Comparison of ENCODE assay signal across 10 mouse cellular contexts in genomic region chr4:70603209-70603852, GRCm38 (mm10).
DNase-seq lines count a peak whose midpoint lies in the region; ATAC-seq and TF ChIP-seq lines count a peak whose summit lies in the region.
"Had no signal": no experiment of that assay in that cellular context is flagged by ENCODE, and none has a peak within 500 bp of the region (broad histone marks: within the 10 kb centered on the region; RNA-seq: fewer than 3 reads in every experiment).

No protein-coding gene starts in this region.

- no peaks in the 10 kb centered on the region for H3K9me3 ChIP-seq in CH12.LX (replicated peaks; ENCODE audit: low read length)
- H3K9me3 ChIP-seq in forebrain, embryonic 16.5 days (ENCODE audit: control insufficient read depth, low read length): no peaks in the 10 kb centered on the region
- H3K9me3 ChIP-seq in heart, embryonic 11.5 days (replicated peaks; ENCODE audit: control insufficient read depth, low read length): no peaks in the 10 kb centered on the region
- H3K9me3 ChIP-seq: embryonic facial prominence, embryonic 13.5 days; limb, embryonic 12.5 days had no signal

- no peak for TF ChIP-seq POLR2A in CH12.LX (IDR thresholded peaks at IDR 0.05; ENCODE audit: low read depth, low read length)

- H3K27me3 ChIP-seq in CH12.LX (replicated peaks): no peaks in the 10 kb centered on the region
- no peaks in the 10 kb centered on the region for H3K27me3 ChIP-seq in forebrain, embryonic 16.5 days (replicated peaks; ENCODE audit: control insufficient read depth, insufficient read depth, low read length)
- no peaks in the 10 kb centered on the region for H3K27me3 ChIP-seq in heart, embryonic 11.5 days (ENCODE audit: control insufficient read depth, insufficient read depth, low read length)
- H3K27me3 ChIP-seq: limb, embryonic 12.5 days had no signal

- H3K9ac ChIP-seq in CH12.LX (ENCODE audit: insufficient read depth, low read depth): no peak overlapping the region
- H3K9ac ChIP-seq in forebrain, embryonic 16.5 days (replicated peaks; ENCODE audit: low read depth, low read length): no peak overlapping the region
- no peak overlapping the region for H3K9ac ChIP-seq in heart, embryonic 11.5 days (ENCODE audit: low read depth, low read length)
- H3K9ac ChIP-seq: embryonic facial prominence, embryonic 13.5 days; limb, embryonic 12.5 days had no signal

- peak; percentile 27 to 70; a peak in 3 of 4 replicates for TF ChIP-seq CTCF in CH12.LX (conservative IDR thresholded peaks at IDR 0.05 in 1 of 2, IDR thresholded peaks at IDR 0.05 in 1 of 2; ENCODE audit: low read depth in 2 of 2, low read length in 2 of 2)

- WGBS in forebrain, embryonic 16.5 days: 27% methylated on average over 3 of the region's 3 CpGs
- WGBS in heart, embryonic 11.5 days (ENCODE audit: insufficient replicate concordance): 18% methylated on average over 3 of the region's 3 CpGs

- 0 out of 2 replicates have a peak, but pooled peaks have one; percentile 34 for ATAC-seq in forebrain, embryonic 16.5 days
- ATAC-seq in megakaryocyte progenitor cell, adult 5-6 weeks (replicated peaks; ENCODE audit: poor library complexity): peak; percentile 64; the same call in 1 of the 2 replicates
- ATAC-seq in heart, embryonic 11.5 days (replicated peaks; ENCODE audit: insufficient number of reproducible peaks, low FRiP score, low TSS enrichment): no peak

- H3K79me2 ChIP-seq in CH12.LX (replicated peaks; ENCODE audit: control insufficient read depth, extremely low read depth, insufficient read depth, poor library complexity, severe bottlenecking): no peaks in the 10 kb centered on the region

- in situ Hi-C loops in CH12.LX (cut with MboI; ENCODE audit: low pct_ligation_motif_present, low pct_unique_long_range_greater_than_20kb, low sequenced_read_pairs): no loop called here

- no peak overlapping the region for H3K27ac ChIP-seq in CH12.LX (ENCODE audit: insufficient read depth, low read depth)
- no peak overlapping the region for H3K27ac ChIP-seq in forebrain, embryonic 16.5 days (ENCODE audit: low read length)
- H3K27ac ChIP-seq in heart, embryonic 11.5 days (ENCODE audit: low read depth, low read length): no peak overlapping the region
- H3K27ac ChIP-seq: embryonic facial prominence, embryonic 13.5 days; limb, embryonic 12.5 days had no signal

- H3K36me3 ChIP-seq in CH12.LX (replicated peaks in 1 of 2; ENCODE audit: control insufficient read depth in 1 of 2, insufficient read depth in 1 of 2, low read length in 1 of 2): no peaks in the 10 kb centered on the region
- no peaks in the 10 kb centered on the region for H3K36me3 ChIP-seq in forebrain, embryonic 16.5 days (ENCODE audit: control insufficient read depth, insufficient read depth)
- no peaks in the 10 kb centered on the region for H3K36me3 ChIP-seq in heart, embryonic 11.5 days (ENCODE audit: control insufficient read depth, insufficient read depth, low read length)
- H3K36me3 ChIP-seq: embryonic facial prominence, embryonic 13.5 days; limb, embryonic 12.5 days had no signal

- DNase-seq in kidney, postnatal 14 days: peak; percentile 21
- no peak for DNase-seq in kidney, adult 11 months
- DNase-seq in CH12.LX (ENCODE audit: extremely low read depth) (peak; percentile 28), adipocyte (ENCODE audit: low spot score) (peak; percentile 40)
- no peak for DNase-seq in natural killer cell, adult 2 months (ENCODE audit: low spot score in 2 of 2)

- dilution Hi-C loops in CH12.LX (cut with MboI; ENCODE audit: extremely low pct_ligation_motif_present, extremely low pct_unique_long_range_greater_than_20kb, low sequenced_read_pairs): no loop called here

- H3K4me3 ChIP-seq in CH12.LX (replicated peaks in 1 of 3; ENCODE audit: low read depth in 2 of 3, low read length in 2 of 3, poor library complexity in 1 of 3): no peak overlapping the region
- no peak overlapping the region for H3K4me3 ChIP-seq in forebrain, embryonic 16.5 days (replicated peaks; ENCODE audit: low read length)
- no peak overlapping the region for H3K4me3 ChIP-seq in heart, embryonic 11.5 days (ENCODE audit: low read depth, low read length)
- H3K4me3 ChIP-seq: embryonic facial prominence, embryonic 13.5 days; limb, embryonic 12.5 days had no signal

- no peak overlapping the region for H3K4me2 ChIP-seq in CH12.LX (ENCODE audit: insufficient read depth, low read depth, poor library complexity, severe bottlenecking)
- H3K4me2 ChIP-seq in forebrain, embryonic 16.5 days (ENCODE audit: low read length): no peak overlapping the region
- H3K4me2 ChIP-seq in heart, embryonic 11.5 days: no peak overlapping the region
- H3K4me2 ChIP-seq: embryonic facial prominence, embryonic 13.5 days; limb, embryonic 12.5 days had no signal

- peaks cover 0 to 6% of the 10 kb centered on the region in 2 experiments; a peak in 1 of 4 replicates for H3K4me1 ChIP-seq in CH12.LX (ENCODE audit: control insufficient read depth in 1 of 2, insufficient read depth in 2 of 2)
- no peaks in the 10 kb centered on the region for H3K4me1 ChIP-seq in forebrain, embryonic 16.5 days (replicated peaks; ENCODE audit: control insufficient read depth, insufficient read depth, low read length)
- no peaks in the 10 kb centered on the region for H3K4me1 ChIP-seq in heart, embryonic 11.5 days (ENCODE audit: control insufficient read depth, insufficient read depth, low read length)
- H3K4me1 ChIP-seq: embryonic facial prominence, embryonic 13.5 days; limb, embryonic 12.5 days had no signal

- TF ChIP-seq EP300 in CH12.LX (IDR thresholded peaks at IDR 0.05; ENCODE audit: low read length): no peak

- peak; percentile 67 for TF ChIP-seq RAD21 in CH12.LX (IDR thresholded peaks at IDR 0.05; ENCODE audit: low read depth, low read length)

TF ChIP-seq in CH12.LX, 34 proteins besides CTCF, POLR2A, EP300 and RAD21:
- TF ChIP-seq MYC (IDR thresholded peaks at IDR 0.05; ENCODE audit: low read depth, low read length): no peak
- no peak for TF ChIP-seq CHD2 (IDR thresholded peaks at IDR 0.05; ENCODE audit: low read length)
- no peak for TF ChIP-seq PAX5 (IDR thresholded peaks at IDR 0.05; ENCODE audit: low read length)
- TF ChIP-seq SMC3 (IDR thresholded peaks at IDR 0.05; ENCODE audit: low read depth, low read length): peak; percentile 51

Comparison
In these comparisons a context has a peak if more than half of its experiments do, and no peak if none do; other contexts are left out.
1. DNase-seq: peak in kidney, postnatal 14 days (single experiment), CH12.LX (single experiment) and adipocyte (single experiment); none in kidney, adult 11 months (single experiment) and natural killer cell, adult 2 months (0 of 2).